8 mouse cellular contexts compared by ENCODE assay signal in genomic region chr2:6321769-6322375, GRCm38 (mm10). TPM values are rescaled to one million over a fixed set of nuclear protein-coding genes. Genes with fewer than 3 reads are reported as not detected.
DNase-seq lines count a peak whose midpoint lies in the region; ATAC-seq and TF ChIP-seq lines count a peak whose summit lies in the region.

No protein-coding gene starts in this region.

- no peaks in the 10 kb centered on the region for H3K9me3 ChIP-seq in erythroblast, embryonic 14.5 days (ENCODE audit: control insufficient read depth, low read length)
- H3K9me3 ChIP-seq in G1E (replicated peaks) = no peaks in the 10 kb centered on the region
- H3K9me3 ChIP-seq in forebrain, embryonic 11.5 days (ENCODE audit: control insufficient read depth, low read length) = no peaks in the 10 kb centered on the region
- H3K9me3 ChIP-seq in kidney, postnatal 0 days (replicated peaks; ENCODE audit: low read length) = no peaks in the 10 kb centered on the region
- no peaks in the 10 kb centered on the region for H3K9me3 ChIP-seq in midbrain, embryonic 16.5 days (replicated peaks; ENCODE audit: control insufficient read depth, low read length, poor library complexity, severe bottlenecking)

- no peak for TF ChIP-seq CTCF in G1E (IDR thresholded peaks at IDR 0.05; ENCODE audit: low read depth, low read length)
- TF ChIP-seq CTCF in kidney, postnatal 0 days (IDR thresholded peaks at IDR 0.05; ENCODE audit: low read depth) = no peak

- peak overlapping the region; percentile 97 for H3K27ac ChIP-seq in forebrain, embryonic 11.5 days (ENCODE audit: low read depth, low read length)
- H3K27ac ChIP-seq in kidney, postnatal 0 days = peak overlapping the region; percentile 95
- peak overlapping the region; percentile 94 for H3K27ac ChIP-seq in midbrain, embryonic 16.5 days (ENCODE audit: low read length)

- peak overlapping the region; percentile 94 for H3K4me3 ChIP-seq in erythroblast, embryonic 14.5 days (replicated peaks)
- H3K4me3 ChIP-seq in G1E (ENCODE audit: low read depth, low read length) = peak overlapping the region; percentile 90
- H3K4me3 ChIP-seq in forebrain, embryonic 11.5 days (ENCODE audit: low read depth, low read length) = peak overlapping the region; percentile 93
- peak overlapping the region; percentile 75 for H3K4me3 ChIP-seq in kidney, postnatal 0 days (replicated peaks; ENCODE audit: low read depth, low read length)
- H3K4me3 ChIP-seq in midbrain, embryonic 16.5 days (ENCODE audit: low read depth, low read length) = peak overlapping the region; percentile 78

- H3K27me3 ChIP-seq in erythroblast, embryonic 14.5 days (ENCODE audit: control insufficient read depth) = no peaks in the 10 kb centered on the region
- no peaks in the 10 kb centered on the region for H3K27me3 ChIP-seq in G1E (ENCODE audit: insufficient read depth, low read length)
- no peaks in the 10 kb centered on the region; the same call in 1 of the 2 replicates for H3K27me3 ChIP-seq in forebrain, embryonic 11.5 days (ENCODE audit: control insufficient read depth, insufficient read depth, low read length)
- H3K27me3 ChIP-seq in kidney, postnatal 0 days (ENCODE audit: insufficient read depth, low read length) = no peaks in the 10 kb centered on the region
- no peaks in the 10 kb centered on the region for H3K27me3 ChIP-seq in midbrain, embryonic 16.5 days (ENCODE audit: control insufficient read depth, insufficient read depth, low read depth, low read length)

- peaks cover 42% of the 10 kb centered on the region for H3K4me1 ChIP-seq in erythroblast, embryonic 14.5 days (ENCODE audit: control insufficient read depth)
- H3K4me1 ChIP-seq in G1E (ENCODE audit: insufficient read depth, low read depth, low read length) = peaks cover 31% of the 10 kb centered on the region
- H3K4me1 ChIP-seq in forebrain, embryonic 11.5 days (replicated peaks; ENCODE audit: control insufficient read depth, insufficient read depth, low read length) = peaks cover 10% of the 10 kb centered on the region
- H3K4me1 ChIP-seq in kidney, postnatal 0 days (replicated peaks; ENCODE audit: insufficient read depth, low read length) = 0 out of 2 replicates have a peak, but pooled peaks cover 10% of the 10 kb centered on the region
- peaks cover 24% of the 10 kb centered on the region for H3K4me1 ChIP-seq in midbrain, embryonic 16.5 days (ENCODE audit: control insufficient read depth, insufficient read depth, low read length)

- WGBS in forebrain, embryonic 11.5 days = 5% methylated on average over 9 of the region's 9 CpGs
- 5% methylated on average over 9 of the region's 9 CpGs for WGBS in kidney, postnatal 0 days
- WGBS in midbrain, embryonic 16.5 days = 10% methylated on average over 9 of the region's 9 CpGs

- no peak for DNase-seq in G1E (ENCODE audit: low spot score)
- DNase-seq in forebrain, embryonic 11.5 days (ENCODE audit: low spot score) = no peak
- peak; percentile 72 for DNase-seq in kidney, postnatal 0 days (ENCODE audit: low spot score)
- no peak for DNase-seq in layer of hippocampus, postnatal 25 days (ENCODE audit: extremely low spot score in 1 of 2, low spot score in 1 of 2)
- no peak for DNase-seq in right cerebral cortex, adult 18-20 months

- peak overlapping the region; percentile 66 for H3K4me2 ChIP-seq in forebrain, embryonic 11.5 days (ENCODE audit: low read depth, low read length, severe bottlenecking)
- H3K4me2 ChIP-seq in kidney, postnatal 0 days (ENCODE audit: low read length) = peak overlapping the region; percentile 78
- peak overlapping the region; percentile 82 for H3K4me2 ChIP-seq in midbrain, embryonic 16.5 days (ENCODE audit: low read length)

- peak overlapping the region; percentile 97 for H3K9ac ChIP-seq in forebrain, embryonic 11.5 days (ENCODE audit: low read length)
- peak overlapping the region; percentile 76 for H3K9ac ChIP-seq in kidney, postnatal 0 days (ENCODE audit: low read depth, low read length)
- H3K9ac ChIP-seq in midbrain, embryonic 16.5 days (ENCODE audit: low read depth, low read length) = peak overlapping the region; percentile 84

- peaks cover 9% of the 10 kb centered on the region for H3K36me3 ChIP-seq in erythroblast, embryonic 14.5 days (ENCODE audit: control insufficient read depth)
- peaks cover 9% of the 10 kb centered on the region for H3K36me3 ChIP-seq in G1E (replicated peaks)
- no peaks in the 10 kb centered on the region for H3K36me3 ChIP-seq in forebrain, embryonic 11.5 days (ENCODE audit: control insufficient read depth, insufficient read depth, low read length)
- H3K36me3 ChIP-seq in kidney, postnatal 0 days (ENCODE audit: insufficient read depth, low read length) = no peaks in the 10 kb centered on the region
- no peaks in the 10 kb centered on the region for H3K36me3 ChIP-seq in midbrain, embryonic 16.5 days (ENCODE audit: control insufficient read depth, insufficient read depth, low read length)

- ATAC-seq in erythroblast, adult 5-6 weeks (replicated peaks; ENCODE audit: low FRiP score, poor library complexity, severe bottlenecking) = no peak
- peak; percentile 10; the same call in 1 of the 2 replicates for ATAC-seq in G1E (ENCODE audit: extremely low read depth, insufficient number of reproducible peaks, low FRiP score, poor library complexity, severe bottlenecking)
- no peak for ATAC-seq in forebrain, embryonic 11.5 days (replicated peaks; ENCODE audit: low FRiP score)
- ATAC-seq in kidney, postnatal 0 days (replicated peaks; ENCODE audit: low FRiP score, low read depth) = peak; percentile 6; the same call in 1 of the 2 replicates
- ATAC-seq in midbrain, embryonic 16.5 days = no peak

RNA-seq across cellular contexts. Expression of gene Usp6nl, which starts 0.6 kb away (rescaled TPM):
- 0.39 and 0.85 TPM in 2 replicates for polyA plus RNA-seq in erythroblast, embryonic 14.5 days (2012)
- 5.0 and 5.8 TPM in 2 replicates for total RNA-seq in erythroblast, adult 5-6 weeks (2015; ENCODE audit: low replicate concordance)
- 6.5 and 17.1 TPM in 2 replicates for total RNA-seq in erythroblast, adult 5-6 weeks (2017; ENCODE audit: low replicate concordance)
- total RNA-seq in G1E (2014; fragmentation: Nextera tagmentation) (42.7 and 45.3 TPM in 2 replicates), G1E (2017) (17.3 and 17.5 TPM in 2 replicates)
- polyA plus RNA-seq in G1E (2012) = 17.2 and 20.8 TPM in 2 replicates
- 12.8 and 18.3 TPM in 2 replicates for polyA plus RNA-seq in forebrain, embryonic 11.5 days (2014; fragmentation: Nextera tagmentation; extraction: Ambion mirVana)
- polyA plus RNA-seq in kidney, postnatal 0 days (2015; fragmentation: Nextera tagmentation; extraction: Ambion mirVana) = 8.8 and 9.8 TPM in 2 replicates
- polyA plus RNA-seq in midbrain, embryonic 16.5 days (2015; fragmentation: Nextera tagmentation; extraction: Ambion mirVana) = 6.2 and 7.3 TPM in 2 replicates
- 10 to 100 TPM; 16.7 to 17.2 TPM for total RNA-seq in layer of hippocampus, postnatal 25 days (2021)

Comparison
In these comparisons a context has a peak if more than half of its experiments do, and no peak if none do; other contexts are left out.
1. ATAC-seq: peak in G1E (single experiment) and kidney, postnatal 0 days (single experiment); none in erythroblast, adult 5-6 weeks (single experiment), forebrain, embryonic 11.5 days (single experiment) and midbrain, embryonic 16.5 days (single experiment).
2. Peak in every context shown above with its lines, with median percentiles within 50 percentile points of each other: H3K4me3 ChIP-seq, H3K27ac ChIP-seq, H3K4me2 ChIP-seq and H3K9ac ChIP-seq.